Mouse (Mus musculus): ENCODE measurements around the gene Bad. TPM values are rescaled to one million over a fixed set of nuclear protein-coding genes. Genes with fewer than 3 reads are reported as not detected.
"Not testable (repeated sequence)": the region's sequence is repeated elsewhere in the genome, so short reads cannot be mapped to it uniquely, and the experiment has no call there.

Bad gene
- total RNA-seq, 2 experiments from 2014 or later = 10.8 to 14.4 TPM

DNA sequence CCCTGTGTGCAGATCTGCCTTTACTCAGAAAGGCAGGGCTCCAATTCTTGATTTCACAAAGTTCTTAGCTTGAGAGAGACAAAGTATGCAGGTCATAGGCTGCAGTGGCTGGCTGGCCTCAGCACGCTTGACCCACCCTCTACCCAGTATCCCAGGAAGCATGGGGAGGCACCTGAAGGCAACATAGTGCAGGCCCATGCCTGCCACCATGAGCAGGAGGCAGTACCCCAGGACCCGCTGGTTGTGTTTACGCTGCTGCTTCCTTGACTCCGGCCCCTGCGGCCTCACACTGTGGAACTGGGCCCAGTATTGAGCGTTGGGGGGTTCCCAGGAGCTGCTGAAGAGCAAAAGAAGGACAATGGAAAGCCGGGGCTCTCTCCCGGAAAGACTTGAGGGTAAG lies 47.6 kb downstream of the Bad start:
- Histone ChIP-seq H3K4me3 (no peak overlapping the region), H3K27ac (no peak overlapping the region)
- no peak for TF ChIP-seq CTCF (IDR thresholded peaks at IDR 0.05)
- DNase-seq = no peak
- intact Hi-C loops (cut with DNase I) = no loop called here

DNA sequence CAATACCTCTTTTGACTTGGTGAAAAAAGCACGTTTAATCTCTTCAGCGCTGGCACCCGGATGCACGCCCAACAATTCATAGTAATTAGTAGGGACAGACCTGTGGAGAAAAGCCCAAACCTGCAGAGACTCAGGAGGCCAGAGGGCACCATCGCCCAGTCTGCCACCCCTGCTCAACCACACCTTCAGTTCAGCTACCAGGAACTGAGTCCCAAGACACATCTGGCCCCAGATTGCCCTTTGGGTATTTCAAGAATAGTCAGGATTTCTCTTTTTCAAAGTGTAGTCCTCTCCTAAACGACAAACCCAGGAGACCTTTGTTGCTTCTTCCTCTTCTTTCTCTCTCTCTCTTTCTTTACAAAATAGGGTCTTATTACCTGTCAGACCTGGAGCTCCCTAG lies 49.1 kb downstream of the Bad start:
- intact Hi-C loops (cut with DNase I) = no loop called here
- TF ChIP-seq CTCF (IDR thresholded peaks at IDR 0.05) = no peak
- DNase-seq = no peak
- Histone ChIP-seq H3K4me3 (no peak overlapping the region), H3K27ac (no peak overlapping the region)

DNA sequence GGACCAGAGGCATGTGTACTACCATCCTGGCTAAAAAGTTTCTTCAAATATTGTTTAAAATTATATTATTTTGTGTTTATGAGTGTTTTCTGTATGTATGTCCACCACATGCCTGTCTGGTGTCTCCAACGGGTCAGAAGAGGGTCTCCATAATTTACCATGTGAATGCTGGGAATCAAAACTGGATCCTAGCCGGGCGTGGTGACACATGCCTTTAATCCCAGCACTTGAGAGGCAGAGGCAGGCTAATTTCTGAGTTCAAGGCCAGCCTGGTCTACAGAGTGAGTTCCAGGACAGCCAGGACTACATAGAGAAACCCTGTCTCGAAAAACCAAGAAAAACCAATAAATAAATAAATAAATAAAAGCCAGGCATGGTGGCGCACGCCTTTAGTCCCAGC lies 49.5 kb downstream of the Bad start:
- H3K27ac ChIP-seq; DNase-seq; intact Hi-C loops (cut with DNase I): not testable (repeated sequence)
- peak overlapping the region; percentile 89; the same call in 1 of the 2 replicates for H3K4me3 ChIP-seq

DNA sequence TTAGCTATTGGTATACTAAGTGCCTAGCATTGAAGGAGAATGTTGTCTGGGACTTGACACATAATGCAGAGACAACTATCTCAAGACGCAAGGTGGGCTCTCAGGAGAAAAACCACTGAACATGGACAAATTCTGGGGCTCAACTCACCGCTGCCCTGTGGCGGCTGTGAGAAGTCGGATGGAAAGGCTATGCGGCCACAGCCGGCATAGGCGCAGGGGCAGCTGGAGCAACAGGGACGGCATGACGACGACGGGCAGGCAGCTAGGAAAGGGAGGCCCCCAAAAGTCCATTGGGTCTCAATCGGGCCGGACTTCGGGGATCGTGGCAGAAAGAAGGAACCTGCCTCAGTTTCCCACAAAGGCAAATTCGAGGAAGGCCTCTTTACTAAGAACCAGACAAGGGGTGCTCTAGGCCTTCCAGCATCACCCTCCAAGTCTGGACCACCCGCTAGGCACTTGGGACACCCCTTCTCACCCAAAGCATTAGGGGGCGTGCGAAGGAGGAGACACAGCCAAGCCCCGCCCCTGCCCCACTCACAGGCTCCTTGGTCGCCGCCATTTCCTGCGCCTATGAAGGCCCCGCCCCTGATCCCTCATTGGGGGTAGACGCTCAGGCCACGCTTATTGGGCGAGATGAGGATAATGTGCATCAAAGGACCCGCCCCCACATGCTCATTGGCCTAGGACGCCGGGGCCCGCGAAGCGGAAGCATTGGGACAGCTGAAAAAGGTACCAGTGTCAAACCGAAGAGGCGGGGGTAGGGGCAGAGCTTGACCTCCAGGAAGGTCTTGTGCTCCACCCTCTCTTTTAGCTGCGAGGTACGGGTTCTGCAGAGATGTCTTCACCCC lies 50.6 kb downstream of the Bad start, which contains the start of gene Dnajc4:
Gene Dnajc4, minus strand, starts transcription at position 562 of the 848 bp plus-strand sequence.
- Histone ChIP-seq H3K27ac (peak within 1 kb of the TSS; percentile 86), H3K4me3 (peak within 1 kb of the TSS; percentile 89)
- TF ChIP-seq CTCF (IDR thresholded peaks at IDR 0.05) = no peak; the same call in 1 of the 2 replicates
- peak; percentile 97 for DNase-seq
- intact Hi-C loops (cut with DNase I) = no loop called here

DNA sequence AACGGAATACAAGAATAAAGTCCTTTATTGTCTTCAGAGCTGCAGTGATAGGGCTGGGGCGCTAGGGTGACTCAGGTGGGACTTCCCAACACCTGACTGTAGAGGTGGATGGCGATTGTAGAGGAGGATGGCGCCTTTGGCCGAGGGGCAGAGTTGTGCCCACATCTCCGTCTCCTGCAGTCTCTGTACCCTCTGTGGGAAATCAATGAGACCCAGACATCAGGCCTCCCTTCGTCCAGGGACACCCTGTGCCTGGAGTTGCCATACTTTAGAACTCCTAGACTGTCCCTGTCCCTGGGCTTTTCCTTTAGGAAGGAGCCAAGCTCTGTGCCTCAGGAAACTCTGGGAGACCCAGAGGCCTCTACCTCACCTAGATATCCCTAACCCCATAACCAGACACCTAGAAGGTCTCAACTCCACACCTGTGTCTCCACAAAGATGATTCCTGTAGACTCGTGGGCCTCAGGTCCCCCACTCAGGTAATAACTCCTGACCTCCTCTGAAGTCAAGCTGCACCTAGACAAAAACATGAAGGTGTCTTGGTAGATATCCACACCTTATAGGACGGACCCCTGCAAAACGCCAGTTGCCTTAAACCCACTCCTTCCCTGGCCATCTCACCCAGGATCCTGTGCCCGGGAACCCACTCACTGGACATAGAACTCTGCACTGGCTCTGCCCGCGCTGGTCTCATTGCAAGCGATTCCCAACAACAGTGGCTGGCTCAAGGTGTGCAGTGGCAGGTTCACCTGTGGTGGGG lies 51.5 kb downstream of the Bad start:
- DNase-seq = no peak
- intact Hi-C loops (cut with DNase I) = no loop called here
- Histone ChIP-seq H3K27ac (peak overlapping the region; percentile 86), H3K4me3 (peak overlapping the region; percentile 89)
- TF ChIP-seq CTCF (IDR thresholded peaks at IDR 0.05) = no peak

DNA sequence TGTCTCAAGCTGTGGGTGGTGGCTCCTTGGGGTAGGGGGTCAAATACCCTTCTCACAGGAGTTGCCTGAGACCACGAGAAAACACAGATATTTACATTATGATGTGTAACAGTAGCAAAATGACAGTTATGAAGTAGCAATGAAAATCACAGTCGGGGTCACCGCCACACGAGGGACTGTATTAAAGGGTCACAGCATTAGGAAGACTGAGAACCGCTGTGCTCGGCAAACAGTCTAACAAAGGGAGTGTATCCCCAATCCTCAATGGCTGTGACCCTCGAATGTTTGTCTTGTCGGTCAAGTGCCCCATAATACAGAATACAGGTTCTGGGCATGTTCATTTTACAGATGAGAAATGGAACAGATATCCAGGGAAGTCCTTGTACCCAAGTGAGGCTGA lies 52.3 kb downstream of the Bad start:
- H3K4me3 ChIP-seq = no peak overlapping the region
- intact Hi-C loops (cut with DNase I) = no loop called here
- TF ChIP-seq CTCF (IDR thresholded peaks at IDR 0.05) = no peak
- no peak for DNase-seq
- no peak overlapping the region for H3K27ac ChIP-seq

DNA sequence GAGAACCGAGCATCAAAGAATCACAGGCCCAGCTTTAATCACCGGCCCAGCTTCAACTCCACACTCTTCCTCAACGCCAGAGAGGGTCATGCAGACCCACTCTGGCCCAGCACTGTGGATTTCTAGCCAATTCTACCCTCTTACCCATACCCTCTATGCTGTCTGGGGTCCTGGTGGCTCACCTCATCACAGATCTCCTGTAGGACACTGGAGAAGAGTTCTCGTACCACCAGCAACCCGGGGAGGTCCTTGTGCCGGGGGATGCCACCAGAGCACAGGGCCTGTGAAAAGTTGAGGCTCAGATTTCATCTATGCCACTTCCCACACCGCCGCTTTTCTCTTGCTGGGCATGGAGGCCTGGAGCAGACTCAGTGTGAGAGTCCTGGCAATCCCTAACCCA lies 52.8 kb downstream of the Bad start:
- Histone ChIP-seq H3K4me3 (peak overlapping the region; percentile 88), H3K27ac (peak overlapping the region; percentile 96; the same call in 1 of the 2 replicates)
- no peak for TF ChIP-seq CTCF (IDR thresholded peaks at IDR 0.05)
- no peak for DNase-seq
- intact Hi-C loops (cut with DNase I) = no loop called here

DNA sequence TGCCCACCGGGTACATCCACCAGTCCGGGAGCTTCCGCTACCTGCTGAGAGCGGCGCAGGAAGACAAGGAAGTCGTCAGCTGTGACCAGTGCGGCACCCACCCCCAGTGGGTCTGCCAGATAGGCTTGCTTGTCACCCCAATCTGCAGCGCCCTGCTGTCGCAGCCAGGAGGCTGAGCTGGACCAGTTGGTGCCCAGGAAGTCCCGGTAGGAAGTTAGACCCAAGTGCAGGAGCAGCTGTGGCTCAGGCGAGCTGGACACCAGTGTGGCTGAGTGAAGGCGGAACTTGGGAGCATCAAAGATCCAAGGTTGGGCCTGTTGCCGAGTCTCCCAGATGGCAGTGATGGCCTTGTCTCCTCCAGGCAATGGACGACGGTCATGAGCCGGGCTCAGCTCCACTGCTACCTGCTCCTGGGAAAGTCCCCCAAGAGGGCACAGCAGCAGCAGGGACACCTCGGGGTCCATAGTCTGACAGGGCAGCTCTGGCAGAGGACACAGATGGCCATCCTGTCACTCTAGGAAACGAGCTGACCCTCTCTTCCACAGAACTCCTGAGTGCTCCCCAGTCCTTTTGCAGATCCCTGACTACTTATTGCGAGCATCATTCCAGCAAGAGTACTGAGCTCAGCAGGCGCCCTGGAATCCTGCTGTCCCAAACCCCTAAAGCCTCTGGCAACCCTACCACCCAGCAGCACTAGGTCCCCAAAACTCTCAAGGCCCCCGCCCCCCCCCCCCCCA lies 53.8 kb downstream of the Bad start:
- Histone ChIP-seq H3K27ac (peak overlapping the region; percentile 96), H3K4me3 (peak overlapping the region; percentile 88)
- peak; percentile 53 for DNase-seq
- intact Hi-C loops (cut with DNase I) = no loop called here
- TF ChIP-seq CTCF (IDR thresholded peaks at IDR 0.05) = no peak

DNA sequence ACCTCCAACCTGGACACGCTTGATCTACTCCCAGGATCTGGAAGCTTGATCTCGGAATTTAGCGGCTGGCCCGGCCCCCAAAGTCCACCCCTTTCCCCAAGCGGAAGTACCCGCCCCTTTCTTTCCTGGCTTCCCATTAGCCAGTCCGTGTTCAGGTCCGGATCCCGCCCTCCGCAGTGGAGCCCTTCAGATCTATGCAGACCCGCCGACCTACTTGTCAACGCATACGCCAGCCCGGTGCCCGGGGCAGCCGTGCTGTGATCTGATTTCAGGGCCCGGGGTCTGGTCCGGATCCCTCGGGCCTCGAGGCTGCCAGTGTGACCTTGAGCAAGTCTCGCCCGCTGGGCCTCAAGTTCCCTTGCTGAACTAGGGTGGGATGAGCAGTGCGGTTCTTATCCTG lies 54.3 kb downstream of the Bad start, which contains the start of the genes Nudt22 and Trpt1:
Gene Nudt22, minus strand, starts transcription at position 112 of the 400 bp plus-strand sequence.
Gene Trpt1, plus strand, starts transcription at position 126 of the 400 bp plus-strand sequence.
- intact Hi-C loops (cut with DNase I) = loop anchor here (2.0 kb wide), 1 partner anchor 43 kb away; the partner anchor contains the start of gene Stip1
- peak within 1 kb of the TSS; percentile 96 for H3K27ac ChIP-seq
- DNase-seq = peak; percentile 95
- TF ChIP-seq CTCF (IDR thresholded peaks at IDR 0.05) = no peak
- H3K4me3 ChIP-seq = peak within 1 kb of the TSS; percentile 88

DNA sequence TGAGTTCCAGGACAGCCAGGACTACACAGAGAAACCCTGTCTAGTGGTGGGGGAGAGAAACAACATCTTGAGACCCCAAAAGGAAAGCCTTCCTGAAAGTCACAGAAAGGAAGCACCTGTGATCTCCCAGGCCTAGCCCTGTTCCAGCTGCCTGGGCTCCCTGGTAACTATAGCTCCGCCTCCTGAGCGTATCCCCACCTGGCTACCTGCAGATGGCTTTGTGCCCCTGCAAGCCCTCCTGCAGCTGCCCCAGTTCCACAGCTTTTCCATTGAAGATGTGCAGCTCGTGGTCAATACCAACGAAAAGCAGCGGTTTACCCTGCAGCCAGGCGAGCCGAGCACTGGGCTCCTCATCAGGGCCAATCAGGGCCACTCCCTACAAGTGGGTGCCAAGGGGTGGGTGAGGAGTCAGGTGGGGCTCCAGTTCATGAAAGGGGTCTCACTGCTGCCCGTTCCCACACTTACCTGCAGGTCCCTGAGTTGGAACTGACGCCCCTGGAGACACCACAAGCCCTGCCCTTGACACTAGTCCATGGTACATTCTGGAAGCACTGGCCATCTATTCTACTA lies 56.1 kb downstream of the Bad start:
- intact Hi-C loops (cut with DNase I) = loop anchor here (2.0 kb wide), 1 partner anchor 41 kb away; the partner anchor contains the start of gene Stip1
- TF ChIP-seq CTCF (IDR thresholded peaks at IDR 0.05) = no peak
- no peak overlapping the region for H3K4me3 ChIP-seq
- no peak for DNase-seq
- no peak overlapping the region for H3K27ac ChIP-seq

DNA sequence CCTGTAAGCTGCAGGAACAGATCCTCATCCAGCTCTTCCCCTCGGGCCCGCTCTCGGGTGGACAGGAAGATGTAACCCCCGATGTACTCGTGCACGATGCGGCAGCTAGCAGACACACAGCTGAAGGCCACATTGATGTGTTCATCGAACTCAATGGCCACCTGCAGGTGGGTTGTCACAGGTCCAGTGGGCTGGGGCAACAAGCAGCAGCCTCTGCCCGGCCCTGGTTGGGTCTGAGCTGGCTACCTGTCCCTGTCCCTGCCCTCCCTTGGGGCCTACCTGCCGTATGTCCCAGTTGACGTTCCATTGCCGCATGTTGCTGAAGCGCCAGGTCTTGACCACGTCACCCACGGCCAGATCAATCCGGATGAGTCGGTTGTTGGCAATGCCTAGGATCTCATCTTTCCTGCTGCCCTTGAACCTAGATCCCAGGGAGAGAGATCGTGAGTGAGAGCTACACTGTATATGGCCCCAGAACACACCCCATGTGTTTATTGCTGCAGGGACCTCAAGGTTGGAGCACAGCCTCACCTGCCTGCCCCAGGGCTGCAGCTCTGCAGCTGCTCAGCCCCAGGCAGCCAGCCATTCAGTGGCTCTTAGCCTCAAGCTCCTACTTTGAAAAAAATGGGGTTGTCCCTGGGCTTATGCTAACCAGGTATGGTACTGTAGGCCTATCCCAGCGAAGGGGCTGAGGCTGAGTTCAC lies 57.9 kb downstream of the Bad start:
- no peak for TF ChIP-seq CTCF (IDR thresholded peaks at IDR 0.05)
- Histone ChIP-seq H3K27ac (no peak overlapping the region), H3K4me3 (no peak overlapping the region)
- no peak for DNase-seq
- intact Hi-C loops (cut with DNase I) = no loop called here

Small RNA genes lying within 50 kb of the gene (microRNA-seq; reads per million reads assigned to microRNA genes)
- gene Mir6990 = 4.3 reads per million

Other genes starting within 250 kb of the Bad start
- gene Rps6ka4, start 101.2 kb upstream of the Bad start, total RNA-seq (2021) = 1 to 10 TPM; 9.3 to 9.4 TPM
- under 1 TPM; 0.46 to 0.59 TPM for gene Ccdc88b, start 83.7 kb upstream of the Bad start, total RNA-seq (2021)
- gene Trmt112, start 32.2 kb upstream of the Bad start, total RNA-seq (2021) = 10 to 100 TPM; 32.7 to 41.3 TPM
- 100 to 1,000 TPM; 177 to 270 TPM for gene Prdx5, start 31.8 kb upstream of the Bad start, total RNA-seq (2021)
- gene Esrra, start 20.0 kb upstream of the Bad start, total RNA-seq (2021) = 100 to 1,000 TPM in 1 of 2 experiments, 10 to 100 TPM in 1; 80.0 to 108 TPM
- not detected for gene Catsperz, start 16.5 kb upstream of the Bad start, total RNA-seq (2021)
- gene Kcnk4, start 7.3 kb upstream of the Bad start, total RNA-seq (2021) = not detected
- 10 to 100 TPM in 1 of 2 experiments, 1 to 10 TPM in 1; 8.2 to 13.8 TPM for gene Gpr137, start 619 bp downstream of the Bad start, total RNA-seq (2021)
- 100 to 1,000 TPM; 121 to 127 TPM for gene Ppp1r14b, start 33.1 kb downstream of the Bad start, total RNA-seq (2021)
- 10 to 100 TPM in 1 of 2 experiments, 1 to 10 TPM in 1; 9.1 to 11.0 TPM for gene Plcb3, start 34.6 kb downstream of the Bad start, total RNA-seq (2021)
- 10 to 100 TPM in 1 of 2 experiments, 1 to 10 TPM in 1; 7.9 to 11.2 TPM for gene Fkbp2, start 38.6 kb downstream of the Bad start, total RNA-seq (2021)
- 100 to 1,000 TPM; 142 to 219 TPM for gene Vegfb, start 45.8 kb downstream of the Bad start, total RNA-seq (2021)
- 10 to 100 TPM; 35.3 to 37.6 TPM for gene Dnajc4, start 50.7 kb downstream of the Bad start, total RNA-seq (2021)
- 10 to 100 TPM; 12.8 to 15.9 TPM for gene Nudt22, start 54.3 kb downstream of the Bad start, total RNA-seq (2021)
- 10 to 100 TPM; 22.5 to 26.1 TPM for gene Trpt1, start 54.3 kb downstream of the Bad start, total RNA-seq (2021)
- gene Fermt3, start 77.6 kb downstream of the Bad start, total RNA-seq (2021) = under 1 TPM; 0.71 to 0.86 TPM
- 100 to 1,000 TPM in 1 of 2 experiments, 10 to 100 TPM in 1; 89.9 to 125 TPM for gene Stip1, start 98.1 kb downstream of the Bad start, total RNA-seq (2021)
- 100 to 1,000 TPM; 261 to 294 TPM for gene Macrod1, start 114.9 kb downstream of the Bad start, total RNA-seq (2021)
- under 1 TPM; 0.53 to 0.54 TPM for gene Flrt1, start 163.9 kb downstream of the Bad start, total RNA-seq (2021)